Mouse (Mus musculus) MEL (cell line): ENCODE measurements around the gene Fez2. TPM values are rescaled to one million over a fixed set of nuclear protein-coding genes. Genes with fewer than 3 reads are reported as not detected.

Experiments used
- DNase-seq: peaks from one replicate; pipeline ENCODE4 v3.0.0; 2011; ENCODE audit warnings: low read depth, low spot score
- H3K27ac ChIP-seq: 2 replicates; pipeline ENCODE4 v1.5.1; 2012; ENCODE audit warnings: low read depth, mild to moderate bottlenecking, control low read depth, low read length, moderate library complexity; ENCODE audit not compliant: control insufficient read depth
- H3K27me3 ChIP-seq, 2 experiments: fragments of 150-350 bp in 1 of 2; sonication (generic) in 1 of 2; 2 replicates each; pipeline ENCODE4 v1.6.1; 2012; ENCODE audit warnings: low read length in 2 of 2, mild to moderate bottlenecking in 2 of 2, improper control_type of control experiment in 1 of 2, moderate library complexity in 1 of 2; ENCODE audit not compliant: insufficient read depth in 2 of 2, control insufficient read depth in 1 of 2
- H3K36me3 ChIP-seq, 2 experiments: 2 replicates each; pipeline ENCODE4 v1.6.1; 2012 to 2014; ENCODE audit warnings: low read length in 2 of 2, improper control_type of control experiment in 1 of 2, inconsistent platforms in 1 of 2, mild to moderate bottlenecking in 1 of 2; ENCODE audit not compliant: insufficient read depth in 2 of 2, control insufficient read depth in 1 of 2
- H3K4me1 ChIP-seq, 2 experiments: fragments of 150-350 bp in 1 of 2; sonication (generic) in 1 of 2; 2 replicates each; pipeline ENCODE4 v1.6.1; 2012; ENCODE audit warnings: low read length in 2 of 2, improper control_type of control experiment in 1 of 2, mild to moderate bottlenecking in 1 of 2; ENCODE audit not compliant: insufficient read depth in 2 of 2, control insufficient read depth in 1 of 2
- H3K4me3 ChIP-seq, 2 experiments: fragments of 150-350 bp in 1 of 2; sonication (generic) in 1 of 2; 2 replicates each; pipeline ENCODE4 v1.5.1; 2012; ENCODE audit warnings: low read depth in 2 of 2, low read length in 2 of 2, mild to moderate bottlenecking in 2 of 2, moderate library complexity in 2 of 2, control low read depth in 1 of 2, improper control_type of control experiment in 1 of 2; ENCODE audit not compliant: control insufficient read depth in 1 of 2, insufficient read depth in 1 of 2
- H3K79me2 ChIP-seq: 2 replicates; pipeline ENCODE4 v1.6.1; 2012; ENCODE audit warnings: mild to moderate bottlenecking, low read length, moderate library complexity; ENCODE audit not compliant: control insufficient read depth, poor library complexity, insufficient read depth
- H3K9ac ChIP-seq: 2 replicates; pipeline ENCODE4 v1.6.1; 2012; ENCODE audit warnings: low read depth, mild to moderate bottlenecking, control low read depth, low read length, moderate library complexity; ENCODE audit not compliant: control insufficient read depth, poor library complexity, severe bottlenecking
- H3K9me3 ChIP-seq: fragments of 150-350 bp; sonication (generic); replicated peaks from 2 replicates; pipeline ENCODE4 v1.6.1; 2012; ENCODE audit warnings: mild to moderate bottlenecking, low read length, improper control_type of control experiment, moderate library complexity; ENCODE audit not compliant: insufficient read depth
- BHLHE40 ChIP-seq: IDR thresholded peaks from 2 replicates; pipeline ENCODE4 v1.6.1; 2012; ENCODE audit warnings: low read depth, mild to moderate bottlenecking, inconsistent platforms, low read length, improper control_type of control experiment, borderline replicate concordance
- CHD1 ChIP-seq: IDR thresholded peaks from 2 replicates; pipeline ENCODE4 v1.6.1; 2012; ENCODE audit warnings: low read depth, mild to moderate bottlenecking, inconsistent platforms, low read length, improper control_type of control experiment
- CHD2 ChIP-seq: IDR thresholded peaks from 2 replicates; pipeline ENCODE4 v1.6.1; 2011; ENCODE audit warnings: low read length, improper control_type of control experiment
- CTCF ChIP-seq, 3 experiments: IDR thresholded peaks in 2 of 3; conservative IDR thresholded peaks in 1 of 3; 2 replicates each; pipeline ENCODE4 v1.5.1; 2011 to 2012; ENCODE audit warnings: low read length in 3 of 3, low read depth in 2 of 3, mild to moderate bottlenecking in 2 of 3, improper control_type of control experiment in 1 of 3, inconsistent platforms in 1 of 3, mixed read lengths in 1 of 3, moderate library complexity in 1 of 3; ENCODE audit not compliant: control insufficient read depth in 1 of 3, insufficient read depth in 1 of 3, poor library complexity in 1 of 3, severe bottlenecking in 1 of 3
- E2F4 ChIP-seq: IDR thresholded peaks from 2 replicates; pipeline ENCODE4 v1.6.1; 2011; ENCODE audit warnings: low read depth, low read length, improper control_type of control experiment, borderline replicate concordance
- ELF1 ChIP-seq: IDR thresholded peaks from 2 replicates; pipeline ENCODE4 v1.6.1; 2014; ENCODE audit warnings: low read depth, mild to moderate bottlenecking, inconsistent platforms, low read length, improper control_type of control experiment, moderate library complexity
- EP300 ChIP-seq, 2 experiments: IDR thresholded peaks; 2 replicates each; pipeline ENCODE4 v1.6.1; 2011; ENCODE audit warnings: improper control_type of control experiment in 2 of 2, low read length in 2 of 2, low read depth in 1 of 2, mild to moderate bottlenecking in 1 of 2
- ETS1 ChIP-seq: IDR thresholded peaks from 2 replicates; pipeline ENCODE4 v1.6.1; 2012; ENCODE audit warnings: low read depth, mild to moderate bottlenecking, inconsistent platforms, low read length, improper control_type of control experiment, moderate library complexity
- GABPA ChIP-seq: IDR thresholded peaks from 2 replicates; pipeline ENCODE4 v1.6.1; 2012; ENCODE audit warnings: low read depth, mild to moderate bottlenecking, inconsistent platforms, low read length, improper control_type of control experiment, moderate library complexity
- GATA1 ChIP-seq: IDR thresholded peaks from 2 replicates; pipeline ENCODE4 v1.6.1; 2011; ENCODE audit warnings: low read depth, low read length, improper control_type of control experiment
- HCFC1 ChIP-seq: IDR thresholded peaks from 2 replicates; pipeline ENCODE4 v1.6.1; 2012; ENCODE audit warnings: low read depth, mild to moderate bottlenecking, inconsistent platforms, low read length, improper control_type of control experiment, moderate library complexity
- MAFK ChIP-seq: IDR thresholded peaks from 2 replicates; pipeline ENCODE4 v1.6.1; 2011; ENCODE audit warnings: low read depth, mild to moderate bottlenecking, low read length, improper control_type of control experiment, borderline replicate concordance
- MYC ChIP-seq: IDR thresholded peaks from 2 replicates; pipeline ENCODE4 v1.6.1; 2011; ENCODE audit warnings: low read depth, mild to moderate bottlenecking, low read length, improper control_type of control experiment, moderate library complexity
- NRF1 ChIP-seq: IDR thresholded peaks from 2 replicates; pipeline ENCODE4 v1.6.1; 2014; ENCODE audit warnings: low read depth, mild to moderate bottlenecking, inconsistent platforms, low read length, improper control_type of control experiment, moderate library complexity; ENCODE audit not compliant: poor library complexity, insufficient read depth, severe bottlenecking
- POLR2A ChIP-seq, 2 experiments: IDR thresholded peaks; 2 replicates each; pipeline ENCODE4 v1.6.1; 2011 to 2012; ENCODE audit warnings: low read length in 2 of 2, mild to moderate bottlenecking in 2 of 2, control low read depth in 1 of 2, improper control_type of control experiment in 1 of 2, low read depth in 1 of 2, moderate library complexity in 1 of 2; ENCODE audit not compliant: control insufficient read depth in 1 of 2, insufficient read depth in 1 of 2, poor library complexity in 1 of 2
- POLR2AphosphoS5 ChIP-seq: IDR thresholded peaks from 2 replicates; pipeline ENCODE4 v1.6.1; 2012; ENCODE audit warnings: low read depth, borderline replicate concordance, mild to moderate bottlenecking, inconsistent platforms, low read length, moderate library complexity, mixed read lengths
- RAD21 ChIP-seq: IDR thresholded peaks from 2 replicates; pipeline ENCODE4 v1.6.1; 2011; ENCODE audit warnings: mild to moderate bottlenecking, low read depth, low read length, improper control_type of control experiment
- RCOR1 ChIP-seq: IDR thresholded peaks from 2 replicates; pipeline ENCODE4 v1.6.1; 2012; ENCODE audit warnings: low read depth, mild to moderate bottlenecking, inconsistent platforms, low read length, improper control_type of control experiment
- SIN3A ChIP-seq: IDR thresholded peaks from 2 replicates; pipeline ENCODE4 v1.6.1; 2012; ENCODE audit warnings: low read length, improper control_type of control experiment, inconsistent platforms
- SMC3 ChIP-seq: IDR thresholded peaks from 2 replicates; pipeline ENCODE4 v1.6.1; 2011; ENCODE audit warnings: low read depth, low read length, improper control_type of control experiment
- TCF12 ChIP-seq: IDR thresholded peaks from 2 replicates; pipeline ENCODE4 v1.6.1; 2014; ENCODE audit warnings: low read depth, mild to moderate bottlenecking, inconsistent platforms, low read length, improper control_type of control experiment, moderate library complexity
- UBTF ChIP-seq: IDR thresholded peaks from 2 replicates; pipeline ENCODE4 v1.6.1; 2012; ENCODE audit warnings: low read depth, mild to moderate bottlenecking, inconsistent platforms, low read length, improper control_type of control experiment, moderate library complexity, borderline replicate concordance; ENCODE audit not compliant: insufficient read depth
- USF2 ChIP-seq, 2 experiments: IDR thresholded peaks; 2 replicates each; pipeline ENCODE4 v1.6.1; 2011 to 2012; ENCODE audit warnings: improper control_type of control experiment in 2 of 2, low read length in 2 of 2, borderline replicate concordance in 1 of 2, inconsistent platforms in 1 of 2, low read depth in 1 of 2, mild to moderate bottlenecking in 1 of 2; ENCODE audit not compliant: insufficient read depth in 1 of 2
- ZC3H11A ChIP-seq: IDR thresholded peaks from 2 replicates; pipeline ENCODE4 v1.6.1; 2012; ENCODE audit warnings: low read depth, mild to moderate bottlenecking, inconsistent platforms, low read length, improper control_type of control experiment
- ZKSCAN1 ChIP-seq: IDR thresholded peaks from 2 replicates; pipeline ENCODE4 v1.6.1; 2012; ENCODE audit warnings: low read depth, mild to moderate bottlenecking, inconsistent platforms, low read length, improper control_type of control experiment, moderate library complexity
- ZNF384 ChIP-seq: IDR thresholded peaks from 2 replicates; pipeline ENCODE4 v1.6.1; 2012; ENCODE audit warnings: low read depth, mild to moderate bottlenecking, inconsistent platforms, low read length, improper control_type of control experiment
- polyA plus RNA-seq, 2 experiments: library from polyadenylated mRNA; stranded (reverse) in 1 of 2; unstranded in 1 of 2; fragments of >175 nt in 1 of 2; fragments of >200 nt in 1 of 2; gene quantifications; 2 replicates each; pipeline versions ENCODE4 v1.2.1 to v1.2.4; 2012; ENCODE audit warnings: low replicate concordance in 2 of 2, low read depth in 1 of 2; ENCODE audit not compliant: insufficient read length in 2 of 2, insufficient read depth in 1 of 2, missing spikeins in 1 of 2
- total RNA-seq: library from RNA; depleted of rRNA; stranded (reverse); fragments of 300-350 nt; gene quantifications from 2 replicates; pipeline ENCODE4 v1.2.3, GENCODE M21; 2012

The Fez2 gene
- total and polyA plus RNA-seq, 3 experiments = 11.7 to 17.4 TPM; not detected in 1

GRCm38 (mm10) chr17:78434746-78435145 lies 16.8 kb upstream of the Fez2 start:
- no peaks in the 10 kb centered on the region for H3K27me3 ChIP-seq
- H3K4me3 ChIP-seq = no peak overlapping the region
- H3K4me1 ChIP-seq = no peaks in the 10 kb centered on the region
- H3K9me3 ChIP-seq = no peaks in the 10 kb centered on the region
- H3K79me2 ChIP-seq = no peaks in the 10 kb centered on the region
- H3K36me3 ChIP-seq = no peaks in the 10 kb centered on the region
- no peak overlapping the region for H3K9ac ChIP-seq
- peak; percentile 57 for DNase-seq
- TF ChIP-seq ZC3H11A (peak; percentile 48), CTCF (IDR thresholded peaks at IDR 0.05 in 2 of 3, conservative IDR thresholded peaks at IDR 0.05 in 1 of 3; ENCODE audit: control insufficient read depth in 1 of 3, insufficient read depth in 1 of 3, low read depth in 2 of 3, low read length in 3 of 3, poor library complexity in 1 of 3, severe bottlenecking in 1 of 3) (peak; percentile 75 to 84 (median 77)), CHD2 (no peak), ELF1 (no peak), POLR2AphosphoS5 (no peak), EP300 (IDR thresholded peaks at IDR 0.05; ENCODE audit: low read depth in 1 of 2, low read length in 2 of 2) (no peak), SMC3 (peak; percentile 89), ETS1 (no peak), GATA1 (no peak), RAD21 (peak; percentile 60), MYC (no peak), NRF1 (no peak)
- no peak overlapping the region for H3K27ac ChIP-seq

DNA sequence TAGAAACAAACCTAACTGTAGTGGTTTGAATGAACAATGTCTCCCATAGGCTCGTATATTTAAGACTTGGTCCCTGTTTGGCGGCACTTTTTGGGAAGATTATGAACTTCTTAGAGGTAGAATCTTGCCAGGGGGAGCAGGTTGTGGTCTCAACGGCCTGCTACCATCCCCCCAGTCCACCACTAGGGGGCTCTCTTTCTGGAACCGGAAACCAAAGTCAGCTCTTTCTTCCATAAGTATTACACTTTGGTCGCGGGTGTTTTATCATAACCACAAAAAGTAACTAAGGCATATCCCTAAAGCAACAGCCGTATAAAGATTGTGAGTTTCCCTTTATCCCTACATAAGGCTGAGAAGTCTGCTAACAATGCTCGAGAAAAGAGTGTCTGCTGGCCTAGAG lies 12.4 kb upstream of the Fez2 start:
- Histone ChIP-seq H3K27me3 (no peaks in the 10 kb centered on the region), H3K27ac (no peak overlapping the region), H3K4me1 (no peaks in the 10 kb centered on the region), H3K9ac (no peak overlapping the region), H3K4me3 (no peak overlapping the region), H3K9me3 (no peaks in the 10 kb centered on the region), H3K36me3 (no peaks in the 10 kb centered on the region), H3K79me2 (no peaks in the 10 kb centered on the region)
- DNase-seq = no peak
- TF ChIP-seq RCOR1 (no peak), USF2 (IDR thresholded peaks at IDR 0.05; ENCODE audit: borderline replicate concordance in 1 of 2, insufficient read depth in 1 of 2, low read depth in 1 of 2, low read length in 2 of 2) (no peak), CTCF (IDR thresholded peaks at IDR 0.05 in 2 of 3, conservative IDR thresholded peaks at IDR 0.05 in 1 of 3; ENCODE audit: control insufficient read depth in 1 of 3, insufficient read depth in 1 of 3, low read depth in 2 of 3, low read length in 3 of 3, poor library complexity in 1 of 3, severe bottlenecking in 1 of 3) (peak; percentile 19 to 32 (median 32); a peak in 4 of 6 replicates)

GRCm38 (mm10) chr17:78429051-78429450 lies 11.1 kb upstream of the Fez2 start:
- H3K27ac ChIP-seq = no peak overlapping the region
- H3K4me3 ChIP-seq = no peak overlapping the region
- no peak overlapping the region for H3K9ac ChIP-seq
- DNase-seq = no peak
- H3K36me3 ChIP-seq = no peaks in the 10 kb centered on the region
- H3K27me3 ChIP-seq = no peaks in the 10 kb centered on the region
- H3K4me1 ChIP-seq = no peaks in the 10 kb centered on the region
- H3K9me3 ChIP-seq = no peaks in the 10 kb centered on the region
- no peaks in the 10 kb centered on the region for H3K79me2 ChIP-seq
- TF ChIP-seq MAFK = no peak
- no peak for TF ChIP-seq NRF1
- TF ChIP-seq HCFC1 = no peak
- no peak for TF ChIP-seq ZNF384
- no peak for TF ChIP-seq BHLHE40
- TF ChIP-seq MYC = no peak
- TF ChIP-seq UBTF = no peak
- TF ChIP-seq POLR2A (IDR thresholded peaks at IDR 0.05; ENCODE audit: control insufficient read depth in 1 of 2, insufficient read depth in 1 of 2, low read depth in 1 of 2, low read length in 2 of 2, poor library complexity in 1 of 2) = no peak
- no peak for TF ChIP-seq ZKSCAN1
- no peak for TF ChIP-seq TCF12
- no peak for TF ChIP-seq GABPA
- TF ChIP-seq SIN3A = no peak
- TF ChIP-seq E2F4 = no peak
- no peak for TF ChIP-seq CHD1
